Mouse (Mus musculus) A20 (cell line): ENCODE data around the gene Tpst1.

Experiments used
- DNase-seq: peaks from one replicate; pipeline ENCODE4 v3.0.0-alpha.2; 2011; ENCODE audit warnings: low read depth, low spot score

The Tpst1 gene

GRCm38 (mm10) chr5:130143101-130143500 lies 70.0 kb downstream of the Tpst1 start:
- DNase-seq: no peak

GRCm38 (mm10) chr5:130143977-130144333 lies 70.8 kb downstream of the Tpst1 start:
- DNase-seq: peak; percentile 86

GRCm38 (mm10) chr5:130144334-130145312 lies 71.5 kb downstream of the Tpst1 start, which contains the start of gene Kctd7:
TSS of gene Kctd7 (plus strand) at chr5:130144861.
- peak; percentile 98 for DNase-seq

GRCm38 (mm10) chr5:130145961-130146360 lies 72.8 kb downstream of the Tpst1 start:
- no peak for DNase-seq

- no peak for DNase-seq
Measured at GRCm38 (mm10) chr5:130149726-130150310, 76.7 kb downstream of the Tpst1 start.

GRCm38 (mm10) chr5:130154286-130154685 lies 81.2 kb downstream of the Tpst1 start:
- DNase-seq: peak; percentile 49

GRCm38 (mm10) chr5:130158545-130158944 lies 85.4 kb downstream of the Tpst1 start:
- DNase-seq: no peak

GRCm38 (mm10) chr5:130159761-130160201 lies 86.7 kb downstream of the Tpst1 start:
- peak; percentile 83 for DNase-seq

- DNase-seq: peak; percentile 82
Measured at GRCm38 (mm10) chr5:130163670-130164069, 90.5 kb downstream of the Tpst1 start.

- no peak for DNase-seq
Measured at GRCm38 (mm10) chr5:130165213-130165612, 92.1 kb downstream of the Tpst1 start.

- no peak for DNase-seq
Measured at GRCm38 (mm10) chr5:130169109-130169508, 96.0 kb downstream of the Tpst1 start.

- no peak for DNase-seq
Measured at GRCm38 (mm10) chr5:130170666-130171422, 97.7 kb downstream of the Tpst1 start.

- peak; percentile 90 for DNase-seq
Measured at GRCm38 (mm10) chr5:130171423-130171954, 98.4 kb downstream of the Tpst1 start, which contains the start of gene Rabgef1. TSS of gene Rabgef1 (plus strand) at chr5:130171798.

- DNase-seq: no peak
Measured at GRCm38 (mm10) chr5:130171956-130172601, 99.0 kb downstream of the Tpst1 start.

- DNase-seq: no peak
Measured at GRCm38 (mm10) chr5:130173012-130173411, 99.9 kb downstream of the Tpst1 start.

GRCm38 (mm10) chr5:130177871-130178270 lies 104.7 kb downstream of the Tpst1 start:
- DNase-seq: no peak

GRCm38 (mm10) chr5:130180362-130180761 lies 107.2 kb downstream of the Tpst1 start:
- DNase-seq: no peak

GRCm38 (mm10) chr5:130181740-130182540 lies 108.8 kb downstream of the Tpst1 start:
- DNase-seq: peak; percentile 59

- no peak for DNase-seq
Measured at GRCm38 (mm10) chr5:130182541-130182821, 109.4 kb downstream of the Tpst1 start.

GRCm38 (mm10) chr5:130184193-130184856 lies 111.2 kb downstream of the Tpst1 start:
- DNase-seq: no peak
